Mouse (Mus musculus): ENCODE measurements at regions not wholly inside any gene's neighbourhood (a gene's known extent, or its start where the extent isn't known, plus 50 kb on each side); places are given as distances from the start of the nearest gene placed in this dataset.

- no peak for ATAC-seq (ENCODE audit: extremely low read depth, insufficient number of reproducible peaks, low FRiP score, poor library complexity, severe bottlenecking)
These were observed 316.5 kb downstream of the Hace1 start for GRCm38 (mm10) chr10:45893894-45894831.

- no peak for ATAC-seq (ENCODE audit: extremely low read depth, insufficient number of reproducible peaks, low FRiP score, poor library complexity, severe bottlenecking)
These were observed 339.3 kb downstream of the Hace1 start for GRCm38 (mm10) chr10:45916928-45917327.

GRCm38 (mm10) chr10:45925746-45926145 lies 348.1 kb downstream of the Hace1 start:
- no peak for ATAC-seq (ENCODE audit: extremely low read depth, insufficient number of reproducible peaks, low FRiP score, poor library complexity, severe bottlenecking)

GRCm38 (mm10) chr10:45933631-45934310 lies 356.1 kb downstream of the Hace1 start:
- no peak for ATAC-seq (ENCODE audit: extremely low read depth, insufficient number of reproducible peaks, low FRiP score, poor library complexity, severe bottlenecking)

GRCm38 (mm10) chr10:45957686-45958085 lies 380.1 kb downstream of the Hace1 start:
- ATAC-seq (ENCODE audit: extremely low read depth, insufficient number of reproducible peaks, low FRiP score, poor library complexity, severe bottlenecking), result no peak

- ATAC-seq (ENCODE audit: extremely low read depth, insufficient number of reproducible peaks, low FRiP score, poor library complexity, severe bottlenecking), result no peak
These were observed 394.6 kb downstream of the Hace1 start for GRCm38 (mm10) chr10:45972240-45972639.

GRCm38 (mm10) chr10:45982731-45983274 lies 405.2 kb downstream of the Hace1 start:
- no peak for ATAC-seq (ENCODE audit: extremely low read depth, insufficient number of reproducible peaks, low FRiP score, poor library complexity, severe bottlenecking)

- no peak for ATAC-seq (ENCODE audit: extremely low read depth, insufficient number of reproducible peaks, low FRiP score, poor library complexity, severe bottlenecking)
These were observed 406.2 kb downstream of the Hace1 start for GRCm38 (mm10) chr10:45983671-45984335.

GRCm38 (mm10) chr10:45986341-45986740 lies 408.7 kb downstream of the Hace1 start:
- no peak for ATAC-seq (ENCODE audit: extremely low read depth, insufficient number of reproducible peaks, low FRiP score, poor library complexity, severe bottlenecking)

- no peak for ATAC-seq (ENCODE audit: extremely low read depth, insufficient number of reproducible peaks, low FRiP score, poor library complexity, severe bottlenecking)
These were observed 428.7 kb downstream of the Hace1 start for GRCm38 (mm10) chr10:46006319-46006718.

- ATAC-seq (ENCODE audit: extremely low read depth, insufficient number of reproducible peaks, low FRiP score, poor library complexity, severe bottlenecking), result no peak
These were observed 434.4 kb downstream of the Hace1 start for GRCm38 (mm10) chr10:46011916-46012596.

GRCm38 (mm10) chr10:46012599-46012998 lies 435.0 kb downstream of the Hace1 start:
- no peak for ATAC-seq (ENCODE audit: extremely low read depth, insufficient number of reproducible peaks, low FRiP score, poor library complexity, severe bottlenecking)

- ATAC-seq (ENCODE audit: extremely low read depth, insufficient number of reproducible peaks, low FRiP score, poor library complexity, severe bottlenecking), result no peak
These were observed 438.7 kb downstream of the Hace1 start for GRCm38 (mm10) chr10:46016295-46016694.

- ATAC-seq (ENCODE audit: extremely low read depth, insufficient number of reproducible peaks, low FRiP score, poor library complexity, severe bottlenecking), result no peak
These were observed 468.0 kb downstream of the Hace1 start for GRCm38 (mm10) chr10:46045474-46046093.

- ATAC-seq (ENCODE audit: extremely low read depth, insufficient number of reproducible peaks, low FRiP score, poor library complexity, severe bottlenecking), result no peak
These were observed 468.6 kb downstream of the Hace1 start for GRCm38 (mm10) chr10:46046094-46046749.

- ATAC-seq (ENCODE audit: extremely low read depth, insufficient number of reproducible peaks, low FRiP score, poor library complexity, severe bottlenecking), result no peak
These were observed 469.3 kb downstream of the Hace1 start for GRCm38 (mm10) chr10:46046890-46047414.

- ATAC-seq (ENCODE audit: extremely low read depth, insufficient number of reproducible peaks, low FRiP score, poor library complexity, severe bottlenecking), result no peak
These were observed 470.0 kb downstream of the Hace1 start for GRCm38 (mm10) chr10:46047591-46047990.
